9 mouse cellular contexts compared by ENCODE assay signal in genomic region chr10:40529617-40530016, GRCm38 (mm10). TPM values are rescaled to one million over a fixed set of nuclear protein-coding genes. Genes with fewer than 3 reads are reported as not detected.
A peak's percentile ranks its signal among the peaks of the same experiment; 100 is the strongest.
DNase-seq lines count a peak whose midpoint lies in the region; ATAC-seq and TF ChIP-seq lines count a peak whose summit lies in the region.
"Had no signal": no experiment of that assay in that cellular context is flagged by ENCODE, and none has a peak within 500 bp of the region (broad histone marks: within the 10 kb centered on the region; RNA-seq: fewer than 3 reads in every experiment).

No protein-coding gene starts in this region.

- H3K27me3 ChIP-seq in limb, embryonic 11.5 days (ENCODE audit: control insufficient read depth, insufficient read depth, low read length), result no peaks in the 10 kb centered on the region

- no peak overlapping the region for H3K27ac ChIP-seq in gastrocnemius, adult 2 months
- no peak overlapping the region for H3K27ac ChIP-seq in limb, embryonic 11.5 days (replicated peaks; ENCODE audit: low read depth, low read length)

- no peak overlapping the region for H3K9ac ChIP-seq in limb, embryonic 11.5 days (ENCODE audit: low read length)

- no peaks in the 10 kb centered on the region for H3K9me3 ChIP-seq in limb, embryonic 11.5 days (ENCODE audit: control insufficient read depth, low read length)

- intact Hi-C loops in gastrocnemius, adult 2 months (cut with DNase I), result loop anchor here (10.0 kb wide), 1 partner anchor 185 kb away; no protein-coding TSS in a partner anchor

- whole genome bisulfite sequencing in limb, embryonic 11.5 days, result 65% methylated on average over 6 of the region's 6 CpGs

- TF ChIP-seq CTCF in gastrocnemius, adult 2 months (IDR thresholded peaks at IDR 0.05), result peak; percentile 63

- no peak overlapping the region for H3K4me3 ChIP-seq in gastrocnemius, adult 2 months
- no peak overlapping the region for H3K4me3 ChIP-seq in limb, embryonic 11.5 days (ENCODE audit: low read depth, low read length)

- peaks cover 9% of the 10 kb centered on the region; the same call in 1 of the 2 replicates for H3K4me1 ChIP-seq in limb, embryonic 11.5 days (ENCODE audit: control insufficient read depth, insufficient read depth, low read length)

- peak; percentile 28; the same call in 1 of the 2 replicates for ATAC-seq in common myeloid progenitor, adult 5-6 weeks (replicated peaks; ENCODE audit: low read depth, poor library complexity, severe bottlenecking)
- no peak for ATAC-seq in limb, embryonic 11.5 days (ENCODE audit: insufficient number of reproducible peaks, low FRiP score, low TSS enrichment, low read depth)

- H3K36me3 ChIP-seq in limb, embryonic 11.5 days (ENCODE audit: control insufficient read depth, insufficient read depth, low read length), result no peaks in the 10 kb centered on the region

- DNase-seq in gastrocnemius, adult 2 months, result peak; percentile 54
- DNase-seq in gastrocnemius, postnatal 4 days (ENCODE audit: low spot score in 2 of 2), result no peak
- DNase-seq in right cerebral cortex, postnatal 10 days (ENCODE audit: low spot score in 2 of 2), result peak; percentile 68 to 83
- no peak for DNase-seq in right cerebral cortex, adult 18-20 months
- DNase-seq in limb, embryonic 11.5 days (ENCODE audit: low spot score), result peak; percentile 74
- peak; percentile 56 for DNase-seq in retina, postnatal 1 day
- no peak for DNase-seq in cerebellum, adult 11 months

- no peak overlapping the region for H3K4me2 ChIP-seq in limb, embryonic 11.5 days (ENCODE audit: low read depth, severe bottlenecking)

RNA-seq across cellular contexts. Expression of gene Slc22a16, which starts 40.5 kb away (rescaled TPM):
- total RNA-seq in gastrocnemius, adult 2 months (2021), result not detected
- total RNA-seq in gastrocnemius, postnatal 4 days (2021), result not detected
- total RNA-seq in common myeloid progenitor, adult 5-6 weeks (2017), result not detected in 2 replicates
- polyA plus RNA-seq in limb, embryonic 11.5 days (2014; fragmentation: Nextera tagmentation; extraction: Ambion mirVana), result not detected in 2 replicates
- total RNA-seq: left cerebral cortex, postnatal 25 days had no signal

Comparison
In these comparisons a context has a peak if more than half of its experiments do, and no peak if none do; other contexts are left out.
1. DNase-seq: peak in gastrocnemius, adult 2 months (single experiment), right cerebral cortex, postnatal 10 days (2 of 2), limb, embryonic 11.5 days (single experiment) and retina, postnatal 1 day (single experiment); none in gastrocnemius, postnatal 4 days (0 of 2), right cerebral cortex, adult 18-20 months (single experiment) and cerebellum, adult 11 months (single experiment).